Mouse (Mus musculus) small intestine, adult 2 months (tissue): Measurements from ENCODE around the gene Sh3pxd2b. TPM values are rescaled to one million over a fixed set of nuclear protein-coding genes. Genes with fewer than 3 reads are reported as not detected.

ENCODE experiments used
- H3K27ac ChIP-seq: fragments of 200-500 bp; 2 replicates; pipeline ENCODE4 v1.5.1; 2012; ENCODE audit warnings: low read depth, low read length, control low read depth, inconsistent platforms; ENCODE audit not compliant: insufficient read depth
- H3K27me3 ChIP-seq: fragments of 200-500 bp; 2 replicates; pipeline ENCODE4 v1.6.1; 2012; ENCODE audit warnings: mild to moderate bottlenecking, moderate library complexity, low read length, inconsistent platforms; ENCODE audit not compliant: control insufficient read depth, insufficient read depth
- H3K36me3 ChIP-seq: fragments of 200-500 bp; 2 replicates; pipeline ENCODE4 v1.6.1; 2012; ENCODE audit warnings: mild to moderate bottlenecking, low read length, control low read depth, inconsistent platforms; ENCODE audit not compliant: control insufficient read depth, insufficient read depth
- H3K4me1 ChIP-seq: fragments of 200-500 bp; 2 replicates; pipeline ENCODE4 v1.6.1; 2012; ENCODE audit warnings: low read length, inconsistent platforms, mixed read lengths; ENCODE audit not compliant: control insufficient read depth, insufficient read depth, insufficient read length
- H3K4me3 ChIP-seq: fragments of 200-500 bp; 2 replicates; pipeline ENCODE4 v1.5.1; 2012; ENCODE audit warnings: low read depth, mild to moderate bottlenecking, control low read depth, inconsistent platforms, low read length, moderate library complexity
- CTCF ChIP-seq: fragments of 200-500 bp; IDR thresholded peaks from 2 replicates; pipeline ENCODE4 v1.5.1; 2012; ENCODE audit warnings: low read depth, mild to moderate bottlenecking, control low read depth, inconsistent platforms, low read length, moderate library complexity, mixed read lengths; ENCODE audit not compliant: insufficient replicate concordance, insufficient read length; ENCODE audit errors: extremely low read depth
- POLR2A ChIP-seq: fragments of 200-500 bp; IDR thresholded peaks from 2 replicates; pipeline ENCODE4 v1.6.1; 2012; ENCODE audit warnings: low read depth, mild to moderate bottlenecking, control low read depth, inconsistent platforms, low read length, moderate library complexity
- WGBS: fragments of 180-500 bp; shearing (Covaris S2); methylation state at CpG from one replicate; pipeline ENCODE4 v1.1.7; 2018; 5-methylcytosine and 5-hydroxymethylcytosine counted together
- polyA plus RNA-seq: library from polyadenylated mRNA; depleted of rRNA; stranded (reverse); fragments of >200 nt; gene quantifications from 2 replicates; pipeline ENCODE4 v1.2.3, GENCODE M21; 2012

Gene Sh3pxd2b
- polyA plus RNA-seq, 1 experiment, result 2.4 TPM

- no peak for TF ChIP-seq POLR2A
- TF ChIP-seq CTCF, result peak; percentile 74; the same call in 1 of the 2 replicates
- no peaks in the 10 kb centered on the region for H3K36me3 ChIP-seq
- H3K27ac ChIP-seq, result no peak overlapping the region
- H3K4me1 ChIP-seq, result peaks cover 16% of the 10 kb centered on the region; the same call in 1 of the 2 replicates
- H3K27me3 ChIP-seq, result no peaks in the 10 kb centered on the region
- no peak overlapping the region for H3K4me3 ChIP-seq
- WGBS, result 47% methylated on average over 17 of the region's 17 CpGs
Observed at GRCm38 (mm10) chr11:32340476-32341473, 6.8 kb upstream of the Sh3pxd2b start.

GRCm38 (mm10) chr11:32342770-32343191, 4.8 kb upstream of the Sh3pxd2b start:
- TF ChIP-seq CTCF, result peak; percentile 87; the same call in 1 of the 2 replicates
- no peak for TF ChIP-seq POLR2A
- Histone ChIP-seq H3K4me1 (peaks cover 16% of the 10 kb centered on the region; the same call in 1 of the 2 replicates), H3K4me3 (no peak overlapping the region), H3K27me3 (peaks cover under 1% of the 10 kb centered on the region; the same call in 1 of the 2 replicates), H3K27ac (no peak overlapping the region), H3K36me3 (no peaks in the 10 kb centered on the region)
- WGBS, result 9% methylated on average over 2 of the region's 2 CpGs

GRCm38 (mm10) chr11:32343350-32343749, 4.3 kb upstream of the Sh3pxd2b start:
- H3K36me3 ChIP-seq, result no peaks in the 10 kb centered on the region

GRCm38 (mm10) chr11:32345504-32346297, 1.9 kb upstream of the Sh3pxd2b start:
- WGBS, result 44% methylated on average over 6 of the region's 6 CpGs
- no peak for TF ChIP-seq CTCF
- TF ChIP-seq POLR2A, result no peak
- no peak overlapping the region for H3K4me3 ChIP-seq
- H3K4me1 ChIP-seq, result no peaks in the 10 kb centered on the region
- no peaks in the 10 kb centered on the region for H3K36me3 ChIP-seq
- peaks cover 2% of the 10 kb centered on the region for H3K27me3 ChIP-seq
- H3K27ac ChIP-seq, result no peak overlapping the region

More at GRCm38 (mm10) chr11:32343350-32343749, 4.3 kb upstream of the Sh3pxd2b start:
- WGBS, result 62% methylated on average over 1 of the region's 1 CpGs
- peaks cover 12% of the 10 kb centered on the region; the same call in 1 of the 2 replicates for H3K4me1 ChIP-seq
- H3K27me3 ChIP-seq, result peaks cover 2% of the 10 kb centered on the region
- no peak overlapping the region for H3K27ac ChIP-seq
- no peak overlapping the region for H3K4me3 ChIP-seq
- TF ChIP-seq POLR2A (no peak), CTCF (no peak)

- no peak for TF ChIP-seq CTCF
- no peak for TF ChIP-seq POLR2A
- Histone ChIP-seq H3K4me1 (no peaks in the 10 kb centered on the region), H3K27me3 (peaks cover 2% of the 10 kb centered on the region), H3K4me3 (peak overlapping the region; percentile 80), H3K36me3 (no peaks in the 10 kb centered on the region), H3K27ac (no peak overlapping the region)
- 10% methylated on average over 10 of the region's 10 CpGs for WGBS
Observed at GRCm38 (mm10) chr11:32347264-32347606, 385 bp upstream of the Sh3pxd2b start.

- WGBS, result 42% methylated on average over 9 of the region's 9 CpGs
- Histone ChIP-seq H3K27me3 (peaks cover 2% of the 10 kb centered on the region), H3K36me3 (no peaks in the 10 kb centered on the region), H3K4me3 (peak overlapping the region; percentile 80), H3K4me1 (no peaks in the 10 kb centered on the region), H3K27ac (no peak overlapping the region)
- TF ChIP-seq POLR2A (no peak), CTCF (no peak)
Observed at GRCm38 (mm10) chr11:32348433-32349283, 1.0 kb downstream of the Sh3pxd2b start.
